Mouse (Mus musculus) left cerebral cortex, postnatal 14 days (tissue): ENCODE data around the gene Gm4491. TPM values are rescaled to one million over a fixed set of nuclear protein-coding genes. Genes with fewer than 3 reads are reported as not detected.
"Not testable (repeated sequence)": the region's sequence is repeated elsewhere in the genome, so short reads cannot be mapped to it uniquely, and the experiment has no call there.

Experiments used
- DNase-seq, 2 experiments: peaks; one replicate each; pipeline ENCODE4 v3.0.0; 2021 to 2022; ENCODE audit warnings: low spot score in 2 of 2, mixed read lengths in 1 of 2
- intact Hi-C: fragments of 180-260 bp; cut with DNase I; formaldehyde crosslinking; loops from one replicate; pipeline ENCODE4 v1.15.1; 2025
- total RNA-seq, 2 experiments: library from RNA; stranded (reverse); gene quantifications; 2 replicates each; pipeline ENCODE4 v1.2.3; 2021

Gm4491 gene
- total RNA-seq, 2 experiments from 2014 or later = 0.22 to 0.57 TPM

GRCm38 (mm10) chr14:57090001-57090400, 25.7 kb downstream of the Gm4491 start:
- intact Hi-C loops = no loop called here
- no peak for DNase-seq

GRCm38 (mm10) chr14:57089107-57089506, 26.6 kb downstream of the Gm4491 start:
- no peak for DNase-seq
- intact Hi-C loops = no loop called here

- intact Hi-C loops = no loop called here
- no peak for DNase-seq
Measured at GRCm38 (mm10) chr14:57084180-57084668, 31.5 kb downstream of the Gm4491 start.

- no peak for DNase-seq
- intact Hi-C loops = no loop called here
Measured at GRCm38 (mm10) chr14:57082863-57083262, 32.8 kb downstream of the Gm4491 start.

- no peak for DNase-seq
Measured at GRCm38 (mm10) chr14:57075537-57075936, 40.1 kb downstream of the Gm4491 start.

GRCm38 (mm10) chr14:57069906-57070305, 45.8 kb downstream of the Gm4491 start:
- intact Hi-C loops = not testable (repeated sequence)

More at GRCm38 (mm10) chr14:57075537-57075936, 40.1 kb downstream of the Gm4491 start:
- intact Hi-C loops = no loop called here

GRCm38 (mm10) chr14:57066053-57066452, 49.6 kb downstream of the Gm4491 start:
- DNase-seq = no peak
- intact Hi-C loops = no loop called here

More at GRCm38 (mm10) chr14:57069906-57070305, 45.8 kb downstream of the Gm4491 start:
- DNase-seq = peak; percentile 15 to 22

Other genes starting within 250 kb of the Gm4491 start
- gene Zmym2, start 229.2 kb downstream of the Gm4491 start, total RNA-seq = 10 to 100 TPM; 83.4 to 84.4 TPM
- under 1 TPM; 0.15 to 0.44 TPM for gene Gja3, start 57.8 kb downstream of the Gm4491 start, total RNA-seq
- gene Gjb2, start 11.2 kb downstream of the Gm4491 start, total RNA-seq = 10 to 100 TPM; 10.2 to 11.8 TPM
- 10 to 100 TPM; 71.2 to 83.5 TPM for gene Gjb6, start 17.7 kb upstream of the Gm4491 start, total RNA-seq